Mouse (Mus musculus): ENCODE measurements at regions not wholly inside any gene's neighbourhood (a gene's known extent, or its start where the extent isn't known, plus 50 kb on each side); places are given as distances from the start of the nearest gene placed in this dataset.

- H3K4me2 ChIP-seq (ENCODE audit: low read length) = no peak overlapping the region
- 83% methylated on average over 3 of the region's 3 CpGs for WGBS
- ATAC-seq (ENCODE audit: low FRiP score, low TSS enrichment) = no peak
Measured at GRCm38 (mm10) chr7:93646658-93647057, 567.0 kb downstream of the Fam181b start.

GRCm38 (mm10) chr7:93665805-93666204 lies 586.1 kb downstream of the Fam181b start:
- Histone ChIP-seq H3K27me3 (ENCODE audit: control insufficient read depth, insufficient read depth, low read length) (no peaks in the 10 kb centered on the region), H3K4me2 (ENCODE audit: low read length) (no peak overlapping the region), H3K9me3 (ENCODE audit: control insufficient read depth, low read length) (no peaks in the 10 kb centered on the region), H3K9ac (replicated peaks; ENCODE audit: low read length) (no peak overlapping the region), H3K36me3 (ENCODE audit: control insufficient read depth, insufficient read depth, low read length) (no peaks in the 10 kb centered on the region), H3K4me3 (replicated peaks; ENCODE audit: low read depth, low read length) (no peak overlapping the region), H3K4me1 (ENCODE audit: control insufficient read depth, insufficient read depth, low read length) (no peaks in the 10 kb centered on the region), H3K27ac (replicated peaks; ENCODE audit: low read depth, low read length) (no peak overlapping the region)
- ATAC-seq (ENCODE audit: low FRiP score, low TSS enrichment) (no peak), DNase-seq (peak; percentile 28)
- 40% methylated on average over 2 of the region's 2 CpGs for whole genome bisulfite sequencing

More at GRCm38 (mm10) chr7:93646658-93647057, 567.0 kb downstream of the Fam181b start:
- no peak overlapping the region for H3K4me3 ChIP-seq (replicated peaks; ENCODE audit: low read depth, low read length)
- H3K9ac ChIP-seq (replicated peaks; ENCODE audit: low read length) = no peak overlapping the region
- DNase-seq = no peak
- no peak overlapping the region for H3K27ac ChIP-seq (replicated peaks; ENCODE audit: low read depth, low read length)
- no peaks in the 10 kb centered on the region for H3K4me1 ChIP-seq (ENCODE audit: control insufficient read depth, insufficient read depth, low read length)
- no peaks in the 10 kb centered on the region for H3K36me3 ChIP-seq (ENCODE audit: control insufficient read depth, insufficient read depth, low read length)
- no peaks in the 10 kb centered on the region for H3K9me3 ChIP-seq (ENCODE audit: control insufficient read depth, low read length)
- H3K27me3 ChIP-seq (ENCODE audit: control insufficient read depth, insufficient read depth, low read length) = no peaks in the 10 kb centered on the region

GRCm38 (mm10) chr7:93671827-93672226 lies 592.2 kb downstream of the Fam181b start:
- H3K4me2 ChIP-seq (ENCODE audit: low read length) = no peak overlapping the region
- H3K9me3 ChIP-seq (ENCODE audit: control insufficient read depth, low read length) = no peaks in the 10 kb centered on the region
- no peaks in the 10 kb centered on the region for H3K27me3 ChIP-seq (ENCODE audit: control insufficient read depth, insufficient read depth, low read length)
- no peak overlapping the region for H3K4me3 ChIP-seq (replicated peaks; ENCODE audit: low read depth, low read length)
- H3K36me3 ChIP-seq (ENCODE audit: control insufficient read depth, insufficient read depth, low read length) = no peaks in the 10 kb centered on the region
- H3K27ac ChIP-seq (replicated peaks; ENCODE audit: low read depth, low read length) = no peak overlapping the region
- no peaks in the 10 kb centered on the region for H3K4me1 ChIP-seq (ENCODE audit: control insufficient read depth, insufficient read depth, low read length)
- WGBS = 57% methylated on average over 3 of the region's 3 CpGs
- no peak for DNase-seq
- H3K9ac ChIP-seq (replicated peaks; ENCODE audit: low read length) = no peak overlapping the region
- no peak for ATAC-seq (ENCODE audit: low FRiP score, low TSS enrichment)

- 94% methylated on average over 1 of the region's 1 CpGs for WGBS
- H3K9me3 ChIP-seq (ENCODE audit: control insufficient read depth, low read length) = no peaks in the 10 kb centered on the region
- H3K4me1 ChIP-seq (ENCODE audit: control insufficient read depth, insufficient read depth, low read length) = no peaks in the 10 kb centered on the region
- DNase-seq = no peak
- H3K36me3 ChIP-seq (ENCODE audit: control insufficient read depth, insufficient read depth, low read length) = no peaks in the 10 kb centered on the region
- H3K4me3 ChIP-seq (replicated peaks; ENCODE audit: low read depth, low read length) = no peak overlapping the region
- no peak overlapping the region for H3K27ac ChIP-seq (replicated peaks; ENCODE audit: low read depth, low read length)
- H3K9ac ChIP-seq (replicated peaks; ENCODE audit: low read length) = no peak overlapping the region
- no peak for ATAC-seq (ENCODE audit: low FRiP score, low TSS enrichment)
- H3K4me2 ChIP-seq (ENCODE audit: low read length) = no peak overlapping the region
- no peaks in the 10 kb centered on the region for H3K27me3 ChIP-seq (ENCODE audit: control insufficient read depth, insufficient read depth, low read length)
Measured at GRCm38 (mm10) chr7:93672496-93672895, 592.8 kb downstream of the Fam181b start.

Measured in midbrain, embryonic 14.5 days (tissue).